Mouse (Mus musculus) liver, postnatal 0 days (tissue): Measurements from ENCODE around the gene Zfp108.

Source experiments
- CTCF ChIP-seq: sonication (generic); IDR thresholded peaks from 2 replicates; pipeline ENCODE4 v1.5.1; 2016; ENCODE audit warnings: antibody characterized with exemption, low read depth
- EP300 ChIP-seq: IDR thresholded peaks from 2 replicates; pipeline ENCODE4 v1.6.1; 2016; ENCODE audit warnings: antibody characterized with exemption, low read depth, mild to moderate bottlenecking

DNA sequence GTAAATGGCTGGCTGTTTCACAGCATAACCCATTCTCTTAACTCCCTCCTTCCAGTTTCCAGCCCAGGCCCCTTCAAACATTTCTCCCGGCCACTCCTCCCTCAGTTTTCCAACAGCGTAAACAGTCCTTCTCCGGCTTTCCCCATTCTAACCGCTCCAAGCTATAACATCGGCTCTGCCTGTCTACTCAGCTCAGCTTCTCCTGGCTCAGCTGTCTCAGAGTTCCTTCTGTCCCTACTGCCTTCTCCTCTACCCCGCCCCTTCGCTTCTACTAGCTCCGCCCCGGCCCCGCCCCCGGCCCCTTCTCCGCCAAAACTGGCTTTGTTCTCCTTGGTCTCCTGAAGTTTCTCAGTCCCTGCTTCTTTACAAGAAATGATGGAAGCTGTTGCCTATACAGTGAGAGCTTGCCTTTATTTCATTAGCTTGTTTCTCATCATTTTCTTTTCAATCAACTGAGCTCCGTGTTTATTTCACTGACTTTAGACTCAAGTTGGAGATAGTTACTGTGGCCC, 46.2 kb downstream of the Zfp108 start, which contains the start of gene Zfp61:
- TF ChIP-seq CTCF (no peak), EP300 (no peak)
